15 mouse cellular contexts compared by ENCODE assay signal in the genomic region with DNA sequence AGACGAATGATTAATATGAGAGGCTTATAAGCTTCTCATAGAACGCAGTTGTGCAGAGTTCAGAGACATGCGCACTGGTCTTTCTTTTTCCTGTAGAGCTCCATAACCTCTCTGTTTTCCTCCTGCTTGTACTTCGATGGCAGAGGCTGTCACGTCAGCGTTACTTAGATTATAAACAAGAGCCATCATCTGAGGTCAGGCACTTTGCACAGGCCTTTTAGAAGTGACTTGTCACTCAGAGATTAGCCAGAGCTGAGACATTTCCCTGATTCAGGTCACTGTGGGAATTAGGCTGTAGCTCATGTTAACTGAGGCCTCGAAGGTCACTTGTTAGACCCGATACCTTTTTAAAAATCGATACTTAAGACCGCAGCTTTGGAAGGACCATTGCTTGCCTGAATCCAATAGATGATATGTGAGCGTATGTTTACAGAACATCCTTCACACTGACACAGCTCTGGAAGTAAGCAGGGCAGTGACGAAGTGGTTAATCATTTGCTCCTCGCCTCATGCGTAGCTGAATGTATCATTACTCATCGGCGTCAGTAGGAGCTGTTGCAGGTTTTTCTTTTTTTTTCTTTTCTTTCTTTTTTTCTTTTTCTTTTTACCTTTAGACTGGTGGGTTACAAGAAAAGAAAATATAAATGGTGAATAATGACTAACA.
DNase-seq lines count a peak whose midpoint lies in the region; ATAC-seq and TF ChIP-seq lines count a peak whose summit lies in the region.
"Had no signal": no experiment of that assay in that cellular context is flagged by ENCODE, and none has a peak within 500 bp of the region (broad histone marks: within the 10 kb centered on the region; RNA-seq: fewer than 3 reads in every experiment).

No protein-coding gene starts in this region.

- ATAC-seq in heart, embryonic 16.5 days (replicated peaks; ENCODE audit: extremely low read depth, insufficient read depth, low FRiP score): no peak
- ATAC-seq in Patski: peak; percentile 89
- peak; percentile 78 for ATAC-seq in intestine, embryonic 16.5 days
- ATAC-seq in forebrain, embryonic 12.5 days (ENCODE audit: low FRiP score): no peak
- ATAC-seq: forebrain, embryonic 14.5 days; liver, postnatal 0 days had no signal

- 46% methylated on average over 16 of the region's 16 CpGs for WGBS in heart, embryonic 16.5 days
- 28% methylated on average over 16 of the region's 16 CpGs for WGBS in intestine, embryonic 16.5 days
- 86% methylated on average over 16 of the region's 16 CpGs for WGBS in forebrain, embryonic 12.5 days

- CTCF ChIA-PET in Patski (lab: Charles Lee): interaction anchor here (0.6 to 1.4 kb wide), 5 partner anchors 8 to 297 kb away, joined by 3 to 4 read pairs (median 3); no protein-coding TSS in a partner anchor

- H3K27me3 ChIP-seq in heart, embryonic 16.5 days (ENCODE audit: control insufficient read depth, insufficient read depth, low read length): no peaks in the 10 kb centered on the region
- H3K27me3 ChIP-seq in Patski: no peaks in the 10 kb centered on the region
- H3K27me3 ChIP-seq in intestine, embryonic 16.5 days (replicated peaks; ENCODE audit: control insufficient read depth, insufficient read depth, low read length): no peaks in the 10 kb centered on the region
- H3K27me3 ChIP-seq in forebrain, embryonic 12.5 days: no peaks in the 10 kb centered on the region

- DNase-seq in heart, postnatal 4 days: no peak
- peak; percentile 64 for DNase-seq in Patski (ENCODE audit: low read depth, low spot score)
- DNase-seq in kidney, postnatal 36 days: peak; percentile 37 to 38
- no peak for DNase-seq in left cerebral cortex, postnatal 4 days
- no peak for DNase-seq in urinary bladder, postnatal 36 days (ENCODE audit: low spot score in 2 of 2)
- DNase-seq: adrenal gland, postnatal 10 days; gastrocnemius, postnatal 36 days; liver, postnatal 0 days; midbrain, embryonic 14.5 days; thymus, adult 18-20 months had no signal

- H3K9ac ChIP-seq in heart, embryonic 16.5 days (ENCODE audit: low read length): no peak overlapping the region
- H3K9ac ChIP-seq in intestine, embryonic 16.5 days (ENCODE audit: low read depth, low read length): no peak overlapping the region
- no peak overlapping the region for H3K9ac ChIP-seq in forebrain, embryonic 12.5 days
- H3K9ac ChIP-seq: liver, postnatal 0 days had no signal

- H3K4me3 ChIP-seq in heart, embryonic 16.5 days (ENCODE audit: low read length): no peak overlapping the region
- H3K4me3 ChIP-seq in intestine, embryonic 16.5 days (ENCODE audit: low read length): 0 out of 2 replicates have a peak overlapping the region, but pooled peaks have one; percentile 8
- H3K4me3 ChIP-seq in forebrain, embryonic 12.5 days (replicated peaks): no peak overlapping the region
- H3K4me3 ChIP-seq: limb, embryonic 10.5 days had no signal

- POLR2A ChIA-PET in Patski (lab: Charles Lee): interaction anchor here (0.6 kb wide), 1 partner anchor 202 kb away, joined by 3 read pairs; no protein-coding TSS in a partner anchor

- H3K9me3 ChIP-seq in heart, embryonic 16.5 days (replicated peaks; ENCODE audit: control insufficient read depth, low read length): no peaks in the 10 kb centered on the region
- no peaks in the 10 kb centered on the region for H3K9me3 ChIP-seq in intestine, embryonic 16.5 days (ENCODE audit: control insufficient read depth, low read length)
- no peaks in the 10 kb centered on the region for H3K9me3 ChIP-seq in forebrain, embryonic 12.5 days
- H3K9me3 ChIP-seq: limb, embryonic 10.5 days had no signal

- H3K4me1 ChIP-seq in heart, embryonic 16.5 days (ENCODE audit: control insufficient read depth, insufficient read depth, low read length): peaks cover 6% of the 10 kb centered on the region; the same call in 1 of the 2 replicates
- H3K4me1 ChIP-seq in intestine, embryonic 16.5 days (ENCODE audit: control insufficient read depth, insufficient read depth, low read length): no peaks in the 10 kb centered on the region
- no peaks in the 10 kb centered on the region for H3K4me1 ChIP-seq in forebrain, embryonic 12.5 days

- intact Hi-C loops in left cerebral cortex, postnatal 4 days (cut with DNase I): no loop called here

- in situ Hi-C loops in Patski (cut with MboI; ENCODE audit: low pct_unique_long_range_greater_than_20kb): no loop called here

- H3K4me2 ChIP-seq in heart, embryonic 16.5 days (ENCODE audit: low read depth, low read length): 0 out of 2 replicates have a peak overlapping the region, but pooled peaks have one; percentile 26
- H3K4me2 ChIP-seq in intestine, embryonic 16.5 days (ENCODE audit: low read depth, low read length): peak overlapping the region; percentile 41
- H3K4me2 ChIP-seq in forebrain, embryonic 12.5 days: no peak overlapping the region

- TF ChIP-seq CTCF in Patski (IDR thresholded peaks at IDR 0.05): no peak

- H3K36me3 ChIP-seq in heart, embryonic 16.5 days (ENCODE audit: control insufficient read depth, insufficient read depth): no peaks in the 10 kb centered on the region
- H3K36me3 ChIP-seq in intestine, embryonic 16.5 days (ENCODE audit: control insufficient read depth, insufficient read depth, low read length): no peaks in the 10 kb centered on the region
- no peaks in the 10 kb centered on the region for H3K36me3 ChIP-seq in forebrain, embryonic 12.5 days (replicated peaks)
- H3K36me3 ChIP-seq: limb, embryonic 10.5 days had no signal

- no peak overlapping the region for H3K27ac ChIP-seq in heart, embryonic 16.5 days (ENCODE audit: low read length)
- no peak overlapping the region for H3K27ac ChIP-seq in intestine, embryonic 16.5 days (ENCODE audit: low read length)
- H3K27ac ChIP-seq in forebrain, embryonic 12.5 days: no peak overlapping the region
- H3K27ac ChIP-seq: limb, embryonic 10.5 days had no signal

Comparison
In these comparisons a context has a peak if more than half of its experiments do, and no peak if none do; other contexts are left out.
1. ATAC-seq: peak in Patski (single experiment) and intestine, embryonic 16.5 days (single experiment); none in heart, embryonic 16.5 days (single experiment) and forebrain, embryonic 12.5 days (single experiment).
2. DNase-seq: peak in Patski (single experiment) and kidney, postnatal 36 days (2 of 2); none in heart, postnatal 4 days (single experiment), left cerebral cortex, postnatal 4 days (single experiment) and urinary bladder, postnatal 36 days (0 of 2).